Mouse (Mus musculus): ENCODE measurements around the gene Zc3hav1l. TPM values are rescaled to one million over a fixed set of nuclear protein-coding genes. Genes with fewer than 3 reads are reported as not detected.

The Zc3hav1l gene
- polyA plus RNA-seq, 1 experiment from 2014 or later: 2.7 TPM

DNA sequence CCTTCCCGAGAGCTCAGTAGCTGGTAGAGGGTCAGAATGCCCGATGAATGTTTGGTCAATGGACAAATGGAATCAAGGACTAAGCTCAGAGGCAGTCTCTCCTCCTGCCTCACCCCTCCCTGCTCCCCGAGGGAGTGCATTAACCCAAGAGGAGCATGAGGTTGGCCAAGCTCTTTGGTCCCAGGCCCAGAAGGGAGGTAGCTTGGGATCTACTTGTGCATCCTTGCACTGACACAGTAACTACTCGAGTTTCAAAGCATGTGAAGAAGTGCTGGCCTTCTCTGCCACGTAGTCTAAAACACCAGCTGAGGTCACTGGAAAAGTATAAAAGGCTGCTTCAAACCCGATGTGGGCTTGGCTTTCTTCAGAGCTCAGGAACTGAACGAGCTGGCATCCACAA lies 34.6 kb downstream of the Zc3hav1l start:
- DNase-seq (ENCODE audit: low spot score): no peak

GRCm38 (mm10) chr6:38263393-38264159 lies 35.5 kb downstream of the Zc3hav1l start:
- no peak for DNase-seq (ENCODE audit: low spot score)

DNA sequence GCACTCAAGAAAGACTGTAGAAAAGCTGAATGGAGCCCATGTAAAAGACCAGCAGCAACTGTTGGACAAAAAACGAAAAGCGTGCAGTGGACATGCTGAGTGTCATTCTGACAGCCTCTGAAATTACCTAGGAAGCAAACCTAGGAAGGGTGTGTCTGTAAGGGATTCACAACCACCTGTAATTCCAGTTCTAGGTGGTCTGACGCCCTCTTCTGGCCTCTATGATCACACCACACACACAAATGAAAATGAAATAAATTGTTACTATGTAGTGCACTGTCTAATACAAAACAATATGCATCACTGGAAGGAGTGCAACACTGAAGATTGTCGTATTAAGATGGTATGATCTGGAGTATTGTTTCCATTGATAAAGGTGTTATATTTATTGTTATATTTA lies 37.2 kb downstream of the Zc3hav1l start:
- DNase-seq (ENCODE audit: low spot score): no peak

DNA sequence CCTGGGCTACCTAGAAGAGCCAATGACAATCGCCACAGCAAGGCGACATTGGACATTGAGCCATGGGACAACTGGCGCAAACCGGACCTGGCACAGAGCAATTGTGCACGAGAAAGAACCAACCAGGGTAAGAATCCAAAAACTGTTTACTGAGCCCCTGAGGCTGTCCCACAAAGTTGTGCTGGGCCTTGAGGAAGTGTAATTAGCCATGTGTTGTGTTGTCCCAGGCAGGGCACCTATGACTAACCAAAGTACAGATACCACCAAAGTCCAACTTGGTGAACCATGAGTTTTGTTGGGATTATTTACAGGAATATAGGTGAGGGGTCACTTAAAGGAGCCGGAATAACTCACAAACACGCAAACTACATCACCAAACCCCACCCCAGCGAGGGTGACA lies 41.6 kb downstream of the Zc3hav1l start:
- no peak for DNase-seq (ENCODE audit: low spot score)

DNA sequence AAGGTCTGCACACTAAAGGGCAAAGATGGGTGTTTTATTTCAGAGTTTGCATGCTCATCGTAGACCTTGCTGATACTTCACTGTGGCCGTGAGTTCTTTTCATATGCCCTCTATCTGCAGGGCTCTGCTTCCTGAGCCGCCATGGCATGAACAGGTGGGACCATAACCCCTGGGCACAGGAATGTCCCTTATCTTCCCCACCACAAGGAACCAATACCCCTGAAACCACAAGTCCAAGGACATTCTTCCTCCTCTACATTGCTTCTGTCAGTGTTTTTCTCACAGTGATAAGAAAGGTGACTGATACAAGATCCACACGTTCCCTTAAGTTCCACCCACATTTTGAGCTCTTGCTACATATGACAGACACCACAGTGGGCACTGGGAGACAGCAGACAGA lies 42.3 kb downstream of the Zc3hav1l start:
- DNase-seq (ENCODE audit: low spot score): no peak

- no peak for DNase-seq (ENCODE audit: low spot score)
These were observed 43.3 kb downstream of the Zc3hav1l start for GRCm38 (mm10) chr6:38255794-38256193.

DNA sequence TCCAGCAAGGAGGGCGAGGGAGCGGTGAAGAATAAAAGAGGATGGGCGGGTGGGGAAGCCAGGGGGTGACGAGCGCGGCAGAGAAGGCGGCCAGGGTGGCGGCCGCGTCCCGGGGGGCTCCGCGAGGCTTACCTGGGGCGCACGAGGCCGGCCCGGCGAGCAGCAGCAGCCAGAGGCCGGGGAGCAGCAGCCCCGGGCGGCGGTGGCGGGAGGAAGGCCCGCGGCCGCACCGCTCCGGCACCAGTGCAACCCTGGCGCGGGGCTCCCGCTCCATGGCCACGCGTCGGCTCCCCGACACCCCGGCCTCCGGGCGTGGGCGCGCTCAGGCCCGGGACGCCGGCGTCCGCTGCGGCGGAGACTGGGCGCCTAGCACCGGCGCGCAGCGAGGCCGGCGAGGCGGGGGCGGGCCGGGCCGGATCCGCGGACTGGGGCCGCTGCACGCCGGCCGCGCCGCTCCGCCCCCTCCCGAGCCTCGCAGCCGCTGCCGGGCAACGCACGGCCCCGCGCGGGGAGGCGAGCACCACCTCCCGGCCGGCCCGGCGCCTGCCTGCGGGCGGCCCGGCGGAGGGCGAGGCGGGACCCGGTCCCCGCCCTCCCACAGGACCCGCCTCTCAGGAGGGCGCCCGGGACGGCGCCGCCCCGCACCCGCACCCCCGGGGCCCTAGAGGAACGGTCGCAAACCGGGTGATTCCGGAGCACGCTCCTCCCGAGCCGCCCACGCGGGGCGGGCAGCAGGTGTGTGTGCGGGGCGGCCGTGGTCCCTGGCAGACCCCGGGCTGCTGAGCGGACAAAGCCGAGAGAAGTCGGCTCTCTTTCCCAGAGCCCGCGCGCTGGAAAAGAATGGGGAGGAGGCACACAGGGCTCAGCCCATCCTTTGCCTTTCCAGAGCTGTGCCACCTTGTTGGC lies 45.1 kb downstream of the Zc3hav1l start, which contains the start of gene D630045J12Rik:
TSS of gene D630045J12Rik (minus strand) at position 274 of the 906 bp plus-strand sequence.
- DNase-seq (ENCODE audit: low spot score): peak; percentile 51

- no peak for DNase-seq (ENCODE audit: low spot score)
These were observed 46.0 kb downstream of the Zc3hav1l start for GRCm38 (mm10) chr6:38252766-38253735.

GRCm38 (mm10) chr6:38252139-38252538 lies 46.9 kb downstream of the Zc3hav1l start:
- no peak for DNase-seq (ENCODE audit: low spot score)

DNA sequence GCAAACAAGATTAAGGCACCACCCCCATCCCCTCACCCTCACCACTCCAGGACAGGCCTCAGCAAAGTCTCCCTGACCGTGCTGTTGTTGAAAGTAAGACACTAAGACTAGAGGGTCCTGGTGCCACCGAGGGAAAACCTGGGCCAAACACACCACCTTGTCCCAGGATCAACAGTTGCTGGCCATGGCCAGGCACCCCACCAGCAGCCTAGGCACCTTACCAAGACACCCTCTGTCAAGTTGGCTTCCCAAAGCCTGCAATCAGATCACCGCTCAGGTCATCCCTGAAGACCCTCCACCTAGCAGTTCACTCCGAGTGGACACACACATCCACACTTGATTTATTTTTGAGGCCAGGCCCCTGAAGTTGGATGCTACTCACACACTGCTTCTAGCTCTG lies 47.6 kb downstream of the Zc3hav1l start:
- no peak for DNase-seq (ENCODE audit: low spot score)

GRCm38 (mm10) chr6:38247362-38247761 lies 51.7 kb downstream of the Zc3hav1l start:
- DNase-seq (ENCODE audit: low spot score): no peak

DNA sequence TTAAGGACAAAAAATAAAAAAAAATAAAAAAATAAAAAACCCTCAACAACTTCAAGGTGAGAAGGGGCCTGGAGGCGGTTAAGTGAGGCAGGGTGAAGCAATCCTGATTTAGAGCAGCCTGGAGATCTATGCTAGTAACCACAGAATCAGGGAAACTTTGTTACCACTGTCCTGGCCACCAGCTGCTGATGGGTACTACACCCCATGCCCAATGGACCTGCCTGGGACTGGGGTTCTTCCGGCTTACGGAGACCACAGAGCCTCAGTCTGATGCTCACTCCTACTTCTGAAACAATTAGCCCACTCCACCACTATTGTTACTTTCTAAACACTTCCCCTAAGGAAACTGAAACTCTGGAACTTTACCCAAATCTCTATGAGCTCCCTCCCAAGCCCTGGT lies 54.3 kb downstream of the Zc3hav1l start:
- DNase-seq (ENCODE audit: low spot score): no peak

DNA sequence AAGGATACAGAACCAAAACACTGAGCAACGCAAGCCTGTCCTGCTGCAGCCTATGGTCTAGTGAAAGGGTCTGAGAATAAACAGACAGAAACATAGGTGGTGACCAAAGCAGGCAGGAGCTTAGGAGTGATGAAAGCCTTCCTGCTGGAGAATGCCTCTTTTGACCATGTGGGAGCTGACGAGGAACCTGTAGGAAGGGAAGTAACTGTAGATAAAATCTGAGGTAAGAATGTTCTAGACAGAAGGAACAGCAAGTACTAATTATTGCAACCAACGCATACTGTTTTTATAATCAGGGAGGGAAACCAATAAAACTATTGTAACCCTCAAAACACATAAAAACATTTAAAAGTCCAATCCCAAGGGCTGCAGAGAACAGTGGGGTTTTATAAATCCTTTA lies 54.9 kb downstream of the Zc3hav1l start:
- no peak for DNase-seq (ENCODE audit: low spot score)

- no peak for DNase-seq (ENCODE audit: low spot score)
These were observed 56.2 kb downstream of the Zc3hav1l start for GRCm38 (mm10) chr6:38242833-38243232.

DNA sequence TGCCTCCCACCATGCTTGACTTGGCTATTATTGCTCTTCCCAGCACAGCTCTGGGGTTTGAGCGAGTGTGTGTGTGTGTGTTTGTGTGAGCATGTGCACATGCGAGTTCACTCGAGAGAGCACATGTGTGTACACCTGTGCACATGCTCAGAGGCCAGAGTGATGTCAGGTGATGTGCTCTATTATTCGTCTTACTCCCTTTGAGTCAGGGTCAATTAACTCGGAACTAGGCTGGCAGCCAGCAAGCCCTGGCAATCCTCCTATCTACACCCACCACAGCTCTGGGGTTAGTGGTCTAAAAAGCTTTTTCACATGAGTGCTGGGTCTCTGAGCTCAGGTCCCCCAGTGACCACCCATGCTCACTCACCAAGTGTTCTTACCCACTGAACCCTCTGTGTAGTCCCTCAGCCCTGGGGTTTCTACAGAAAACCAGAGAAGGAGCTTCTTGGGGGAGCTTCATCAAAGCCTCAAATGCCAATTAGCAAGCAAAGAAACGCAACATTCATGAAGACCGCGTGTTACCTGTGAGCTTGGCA lies 56.7 kb downstream of the Zc3hav1l start:
- DNase-seq (ENCODE audit: low spot score): no peak

GRCm38 (mm10) chr6:38241508-38241907 lies 57.6 kb downstream of the Zc3hav1l start:
- DNase-seq (ENCODE audit: low spot score): no peak

DNA sequence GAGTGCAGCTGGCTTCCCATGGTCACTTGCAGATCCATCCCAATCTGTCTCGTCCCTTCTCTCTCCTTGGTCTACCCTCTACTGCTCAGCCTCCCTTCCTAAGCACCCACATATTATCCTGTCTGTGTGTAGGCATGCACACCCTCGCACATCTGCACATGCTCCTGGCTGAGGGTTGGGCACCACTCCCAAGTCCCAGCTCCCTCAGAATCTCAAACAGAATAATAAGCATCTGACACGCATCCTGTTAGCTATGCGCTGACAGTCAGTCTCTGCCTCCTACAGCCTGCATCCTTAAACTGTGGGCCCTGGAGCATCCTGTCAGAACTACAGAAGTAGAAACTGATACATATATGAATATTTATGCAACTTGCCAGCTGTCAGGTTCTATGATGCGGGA lies 58.4 kb downstream of the Zc3hav1l start:
- no peak for DNase-seq (ENCODE audit: low spot score)

DNA sequence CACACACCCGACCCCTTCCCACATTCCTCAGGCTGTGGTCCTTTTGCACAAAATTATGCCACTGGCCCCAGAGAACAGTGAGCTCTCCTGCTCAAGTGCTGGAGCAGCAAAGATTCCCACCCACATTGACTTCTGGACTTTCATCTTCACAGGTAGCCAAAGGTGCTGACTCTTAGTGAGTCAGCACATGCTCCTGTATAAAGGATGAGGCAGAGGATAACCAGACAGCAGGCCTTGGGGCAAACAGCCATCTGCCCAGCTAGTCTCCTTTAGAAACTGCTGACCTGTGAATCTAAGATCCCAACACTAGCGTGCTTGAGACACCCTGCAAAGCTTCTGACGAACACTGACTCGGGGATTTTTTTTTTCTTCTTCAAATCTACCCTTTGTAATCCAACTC lies 60.7 kb downstream of the Zc3hav1l start:
- DNase-seq (ENCODE audit: low spot score): no peak
